Mouse (Mus musculus): ENCODE measurements around the gene Klra4.
"Not testable (repeated sequence)": the region's sequence is repeated elsewhere in the genome, so short reads cannot be mapped to it uniquely, and the experiment has no call there.

Gene Klra4

DNA sequence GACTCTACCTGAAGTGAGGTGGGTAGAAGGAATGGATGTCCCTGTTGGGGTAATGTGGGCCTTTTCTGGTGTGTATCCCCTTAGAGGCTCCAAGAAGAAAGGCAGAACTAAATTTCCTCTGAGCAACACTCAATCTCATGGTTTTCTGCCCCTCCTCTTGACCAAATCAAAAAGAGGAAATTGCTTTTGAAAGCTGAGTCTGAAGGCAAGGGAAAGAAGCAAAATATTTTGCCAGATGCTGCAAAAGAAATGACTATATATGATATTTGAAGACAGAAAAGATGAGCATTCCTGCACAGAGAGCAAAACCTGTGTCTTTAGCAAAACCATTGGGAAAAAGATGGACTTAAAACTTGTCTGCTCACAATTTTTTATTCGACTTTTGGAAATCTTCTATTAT is at the start of gene Klra4:
Klra4 (minus strand) TSS at position 101 of the 400 bp plus-strand sequence.
- not testable (repeated sequence) for DNase-seq (ENCODE audit: low spot score)

GRCm38 (mm10) chr6:130110485-130110884 is 43.4 kb upstream of the Klra4 start:
- DNase-seq (ENCODE audit: low spot score) = no peak

GRCm38 (mm10) chr6:130102743-130103142 is 35.7 kb upstream of the Klra4 start:
- DNase-seq (ENCODE audit: low spot score) = not testable (repeated sequence)

DNA sequence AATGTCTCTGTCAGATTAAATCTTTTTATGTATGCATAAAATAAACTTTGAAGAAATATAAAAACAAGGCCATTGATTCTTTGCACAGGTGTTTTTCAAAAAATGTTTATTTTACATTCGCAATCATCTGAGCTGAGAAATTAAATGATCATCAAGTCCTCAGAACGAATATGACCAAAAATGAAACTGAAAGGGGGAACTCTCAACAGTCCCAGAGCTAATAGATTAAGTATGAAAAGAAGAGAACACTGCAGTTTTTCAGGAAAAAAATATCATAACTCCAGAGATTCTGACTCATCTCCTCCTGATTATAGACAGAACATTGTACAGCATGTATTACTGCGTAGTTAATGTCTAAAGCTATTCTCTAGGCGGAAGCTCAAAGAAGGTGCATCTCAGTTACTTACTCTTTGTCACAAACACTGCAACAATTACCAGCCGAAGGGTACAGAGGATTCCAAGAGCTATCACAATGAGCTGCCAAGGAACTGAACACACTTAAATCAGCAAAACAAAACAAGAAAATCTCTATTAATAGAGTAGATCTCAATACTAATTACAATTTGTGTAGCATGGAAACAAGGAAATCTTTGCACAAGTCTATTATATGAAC is 25.4 kb upstream of the Klra4 start:
- DNase-seq (ENCODE audit: low spot score) = no peak

- no peak for DNase-seq (ENCODE audit: low spot score)
These were observed 1.9 kb downstream of the Klra4 start for GRCm38 (mm10) chr6:130065196-130065595.

- not testable (repeated sequence) for DNase-seq (ENCODE audit: low spot score)
These were observed 31.9 kb downstream of the Klra4 start for GRCm38 (mm10) chr6:130035146-130035545.

- DNase-seq (ENCODE audit: low spot score) = not testable (repeated sequence)
These were observed 35.5 kb downstream of the Klra4 start for GRCm38 (mm10) chr6:130031493-130032089.

GRCm38 (mm10) chr6:130026854-130027253 is 40.2 kb downstream of the Klra4 start, which contains the start of gene Klra6:
TSS of gene Klra6 (minus strand) at chr6:130026954.
- no peak for DNase-seq (ENCODE audit: low spot score)
